Mouse (Mus musculus) forebrain, embryonic 15.5 days (tissue): ENCODE results near the gene Lmbrd1. TPM values are rescaled to one million over a fixed set of nuclear protein-coding genes. Genes with fewer than 3 reads are reported as not detected.
A peak's percentile ranks its signal among the peaks of the same experiment; 100 is the strongest.
"Not testable (repeated sequence)": the region's sequence is repeated elsewhere in the genome, so short reads cannot be mapped to it uniquely, and the experiment has no call there.

Source experiments
- ATAC-seq: fragments of 200-750 bp; cut with Nextera tagmentation; replicated peaks from 2 replicates; pipeline ENCODE4 v1.8.0; 2017; ENCODE audit warnings: mild to moderate bottlenecking, moderate TSS enrichment, moderate library complexity
- H3K27ac ChIP-seq: fragments of 300-500 bp; sonication (generic); replicated peaks from 2 replicates; pipeline ENCODE4 v1.5.1; 2015; ENCODE audit warnings: mild to moderate bottlenecking, inconsistent platforms
- H3K27me3 ChIP-seq: fragments of 300-500 bp; sonication (generic); 2 replicates; pipeline ENCODE4 v1.6.1; 2015; ENCODE audit warnings: inconsistent platforms
- H3K36me3 ChIP-seq: fragments of 300-500 bp; sonication (generic); 2 replicates; pipeline ENCODE4 v1.6.1; 2015; ENCODE audit warnings: mild to moderate bottlenecking, inconsistent platforms
- H3K4me1 ChIP-seq: fragments of 300-500 bp; sonication (generic); 2 replicates; pipeline ENCODE4 v1.6.1; 2015; ENCODE audit warnings: inconsistent platforms
- H3K4me2 ChIP-seq: fragments of 300-500 bp; sonication (generic); replicated peaks from 2 replicates; pipeline ENCODE4 v1.6.1; 2015; ENCODE audit warnings: mild to moderate bottlenecking, inconsistent platforms
- H3K4me3 ChIP-seq: fragments of 300-500 bp; sonication (generic); 2 replicates; pipeline ENCODE4 v1.5.1; 2015; ENCODE audit warnings: mild to moderate bottlenecking, inconsistent platforms
- H3K9ac ChIP-seq: fragments of 300-500 bp; sonication (generic); replicated peaks from 2 replicates; pipeline ENCODE4 v1.6.1; 2015; ENCODE audit warnings: mild to moderate bottlenecking, inconsistent platforms
- H3K9me3 ChIP-seq: fragments of 300-500 bp; sonication (generic); 2 replicates; pipeline ENCODE4 v1.6.1; 2016; ENCODE audit warnings: inconsistent platforms
- WGBS: fragments of 180-500 bp; shearing (Covaris S2); methylation state at CpG from one replicate; pipeline ENCODE4 v1.1.7; 2015; ENCODE audit warnings: mixed read lengths; 5-methylcytosine and 5-hydroxymethylcytosine counted together
- polyA plus RNA-seq: library from polyadenylated mRNA; unstranded; fragments of >200 nt; fragmentation: Nextera tagmentation; extraction: Ambion mirVana; gene quantifications from 2 replicates; pipeline ENCODE4 v1.2.1, GENCODE M21; 2015

The Lmbrd1 gene
- 37.9 and 41.2 TPM in 2 replicates for polyA plus RNA-seq

DNA sequence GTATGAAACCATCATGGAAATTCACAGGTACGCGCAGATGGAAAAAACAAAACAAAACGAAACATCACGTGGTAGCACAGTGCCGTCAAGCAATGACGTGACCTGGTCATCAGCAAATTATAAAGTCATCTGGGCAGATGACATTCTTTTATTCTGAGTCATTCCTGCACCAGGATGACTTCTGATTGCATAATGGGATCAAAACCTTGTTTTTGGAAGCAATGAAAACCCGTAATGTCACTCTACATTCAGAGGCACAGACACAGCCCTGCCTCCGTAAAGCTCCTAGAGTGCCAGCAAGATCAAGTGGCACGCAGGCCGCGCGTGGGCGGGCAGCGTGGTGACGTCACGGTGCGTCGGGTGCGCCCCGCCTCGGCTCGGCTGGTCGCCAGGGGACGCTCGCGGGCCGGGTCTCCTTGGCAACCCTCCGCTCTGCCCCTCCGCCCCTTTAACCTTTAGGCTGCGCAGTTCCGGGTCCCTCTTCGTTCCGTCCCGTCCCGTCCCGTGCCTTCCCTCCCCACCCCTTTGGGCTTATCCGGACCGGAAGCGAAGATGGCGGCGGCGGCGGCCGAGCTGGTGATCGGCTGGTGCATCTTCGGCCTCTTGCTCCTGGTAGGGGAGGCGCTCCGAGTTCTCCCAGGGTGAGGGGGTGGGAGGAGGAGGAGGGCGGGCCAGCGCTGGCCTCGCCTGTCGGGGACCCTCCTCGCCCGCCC lies at the start of gene Lmbrd1:
TSS of gene Lmbrd1 (plus strand) at position 426 of the 713 bp plus-strand sequence.
- peak within 1 kb of the TSS; percentile 77 for H3K27ac ChIP-seq
- peak within 1 kb of the TSS; percentile 84 for H3K9ac ChIP-seq
- no peaks in the 10 kb centered on the region for H3K9me3 ChIP-seq
- H3K4me2 ChIP-seq, result peak within 1 kb of the TSS; percentile 49
- peak; percentile 97 for ATAC-seq
- H3K4me3 ChIP-seq, result peak within 1 kb of the TSS; percentile 85
- H3K36me3 ChIP-seq, result no peaks in the 10 kb centered on the region
- under 1% methylated on average over 54 of the region's 54 CpGs for WGBS
- peaks cover 10% of the 10 kb centered on the region for H3K4me1 ChIP-seq
- H3K27me3 ChIP-seq, result no peaks in the 10 kb centered on the region

DNA sequence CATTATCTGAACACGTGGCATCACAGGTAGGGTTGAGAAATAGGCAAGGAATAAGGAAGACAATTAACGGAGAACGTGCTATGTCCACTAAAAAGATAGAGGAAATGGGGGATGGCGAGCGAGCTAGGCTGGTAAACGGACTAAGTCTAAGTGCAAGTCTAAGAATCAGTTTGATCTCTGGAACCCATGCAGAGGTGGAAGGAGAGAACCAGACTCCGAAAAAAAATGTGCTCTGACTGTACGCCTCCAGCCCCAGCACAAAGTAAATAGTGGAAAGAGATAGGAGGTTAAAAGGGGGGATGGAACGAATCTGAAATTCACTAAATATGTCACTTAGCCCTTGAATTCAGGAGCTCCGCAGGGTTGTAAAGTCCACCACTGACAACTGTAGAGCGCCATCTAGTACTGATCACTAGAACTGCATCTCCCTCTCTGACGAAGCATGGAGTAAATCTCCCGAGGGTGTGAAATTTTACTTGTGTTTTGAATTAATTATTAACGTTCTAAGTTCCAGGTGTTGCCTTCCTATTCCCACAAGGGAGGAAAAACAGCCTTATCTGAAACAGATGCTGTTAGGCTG lies 44.8 kb upstream of the Lmbrd1 start:
- peak; percentile 51; the same call in 1 of the 2 replicates for ATAC-seq
- Histone ChIP-seq H3K27ac (no peak overlapping the region), H3K4me1 (no peaks in the 10 kb centered on the region), H3K36me3 (no peaks in the 10 kb centered on the region), H3K4me2 (no peak overlapping the region), H3K27me3 (no peaks in the 10 kb centered on the region), H3K9me3 (no peaks in the 10 kb centered on the region), H3K4me3 (no peak overlapping the region), H3K9ac (no peak overlapping the region)
- 41% methylated on average over 14 of the region's 14 CpGs for WGBS

DNA sequence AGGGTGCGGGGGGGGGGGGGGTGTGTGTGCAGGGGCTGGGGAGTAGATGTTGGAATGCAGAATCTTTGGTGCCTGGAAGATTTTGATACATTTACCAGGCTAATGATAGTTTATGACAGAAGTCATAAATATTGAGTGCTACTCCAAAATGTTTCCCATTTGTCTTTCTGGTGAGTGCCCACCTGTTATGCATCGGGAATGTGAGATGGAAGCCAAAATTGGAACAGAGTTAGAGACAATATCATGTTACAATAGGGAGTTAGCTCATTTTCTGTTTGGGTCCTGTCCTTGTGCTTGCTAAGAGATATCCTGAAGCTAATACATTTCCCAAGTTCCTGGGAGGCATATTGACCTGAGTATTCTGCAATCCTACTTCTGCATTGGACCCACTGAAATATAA lies 28.3 kb upstream of the Lmbrd1 start:
- 54% methylated on average over 2 of the region's 2 CpGs for WGBS

DNA sequence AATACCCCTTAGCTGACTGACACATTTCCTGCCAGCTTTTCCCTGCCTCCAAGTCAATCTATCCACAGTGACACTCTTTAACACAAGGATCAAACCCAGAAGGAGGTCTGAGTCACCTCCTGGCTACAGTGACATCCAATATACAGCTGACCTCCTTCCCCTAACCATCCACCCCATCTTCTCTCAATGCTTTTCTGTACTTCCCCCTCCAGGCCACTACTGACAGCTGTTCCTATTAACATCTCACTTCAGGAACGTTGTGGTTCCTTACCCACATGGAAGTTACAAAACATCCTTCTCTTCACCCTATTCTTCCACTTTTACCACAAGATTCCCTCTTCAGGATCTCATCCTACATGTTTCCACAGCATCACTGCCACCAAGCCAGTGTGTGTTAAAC lies 18.5 kb upstream of the Lmbrd1 start:
- 73% methylated on average over 1 of the region's 1 CpGs for WGBS

More for the DNA sequence above, 28.3 kb upstream of the Lmbrd1 start:
- no peak overlapping the region for H3K4me2 ChIP-seq
- H3K4me3 ChIP-seq, result no peak overlapping the region
- H3K36me3 ChIP-seq, result no peaks in the 10 kb centered on the region
- H3K4me1 ChIP-seq, result no peaks in the 10 kb centered on the region
- no peaks in the 10 kb centered on the region for H3K27me3 ChIP-seq
- H3K9me3 ChIP-seq, result no peaks in the 10 kb centered on the region
- no peak for ATAC-seq
- no peak overlapping the region for H3K9ac ChIP-seq
- no peak overlapping the region for H3K27ac ChIP-seq

DNA sequence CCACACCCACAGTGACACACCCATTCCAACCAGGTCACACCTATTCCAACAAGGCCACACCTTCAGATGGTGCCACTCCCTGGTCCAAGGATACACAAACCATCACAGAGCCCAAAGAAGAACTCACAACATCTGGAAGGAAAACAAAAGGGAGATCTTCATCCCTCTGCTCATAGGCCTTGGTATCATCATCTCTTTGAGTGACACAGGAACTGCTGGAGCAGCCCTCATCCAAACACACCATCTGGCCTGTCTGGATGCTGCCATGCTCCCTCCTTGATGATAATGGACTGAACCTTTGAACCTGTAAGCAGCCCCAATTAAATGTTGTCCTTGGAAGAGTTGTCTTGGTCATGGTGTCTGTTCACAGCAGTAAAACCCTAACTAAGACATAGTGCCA lies 17.8 kb upstream of the Lmbrd1 start:
- not testable (repeated sequence) for H3K27ac ChIP-seq, H3K9me3 ChIP-seq, H3K9ac ChIP-seq, H3K36me3 ChIP-seq, H3K27me3 ChIP-seq, ATAC-seq, H3K4me2 ChIP-seq, H3K4me3 ChIP-seq, H3K4me1 ChIP-seq

More for the DNA sequence above, 18.5 kb upstream of the Lmbrd1 start:
- Histone ChIP-seq H3K27ac (no peak overlapping the region), H3K4me3 (no peak overlapping the region), H3K4me1 (no peaks in the 10 kb centered on the region), H3K9ac (no peak overlapping the region), H3K36me3 (no peaks in the 10 kb centered on the region), H3K4me2 (no peak overlapping the region), H3K9me3 (no peaks in the 10 kb centered on the region), H3K27me3 (no peaks in the 10 kb centered on the region)
- no peak for ATAC-seq

DNA sequence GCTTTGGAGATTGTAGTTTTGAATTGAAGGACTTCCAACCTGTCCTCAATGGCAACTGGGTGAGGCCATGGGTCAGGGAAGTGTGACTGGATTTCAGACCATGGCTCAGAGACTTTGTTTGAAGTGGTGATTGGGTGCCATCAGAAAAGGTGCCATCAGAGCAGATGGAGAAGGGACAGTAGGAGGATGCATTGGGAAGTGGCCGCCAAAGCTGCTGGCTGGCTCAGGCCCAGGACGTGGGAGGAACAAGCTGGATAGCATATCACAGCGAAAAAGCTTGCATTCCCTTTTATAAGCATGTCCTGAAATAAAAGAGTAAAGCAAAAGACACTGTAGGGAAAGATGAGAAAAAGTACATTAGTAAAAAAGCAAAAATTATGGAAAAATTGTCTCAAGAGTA lies 16.9 kb upstream of the Lmbrd1 start:
- no peak overlapping the region for H3K4me2 ChIP-seq
- no peak overlapping the region for H3K27ac ChIP-seq
- H3K27me3 ChIP-seq, result no peaks in the 10 kb centered on the region
- no peak overlapping the region for H3K4me3 ChIP-seq
- H3K4me1 ChIP-seq, result no peaks in the 10 kb centered on the region
- no peak for ATAC-seq
- WGBS, result 86% methylated on average over 3 of the region's 3 CpGs
- no peaks in the 10 kb centered on the region for H3K9me3 ChIP-seq
- no peak overlapping the region for H3K9ac ChIP-seq
- no peaks in the 10 kb centered on the region for H3K36me3 ChIP-seq

DNA sequence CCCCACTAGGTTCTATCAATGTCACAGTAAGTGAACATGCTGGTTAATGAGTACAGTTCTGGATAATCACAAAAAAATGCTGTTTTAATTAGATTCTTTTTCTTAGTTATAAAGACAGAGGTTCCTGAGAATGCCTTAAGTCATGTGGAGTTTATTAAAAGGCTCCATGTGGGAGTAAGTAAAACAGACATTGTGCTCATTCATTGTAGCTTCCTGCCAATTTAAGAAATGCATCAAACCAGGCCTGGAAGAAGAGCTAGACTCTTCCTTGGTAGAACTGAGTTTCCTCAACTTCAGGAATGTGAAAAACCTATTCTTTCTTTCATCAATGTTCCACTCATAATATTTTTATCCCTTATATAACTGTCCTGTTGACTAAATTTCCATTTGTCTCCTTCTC lies 14.3 kb upstream of the Lmbrd1 start:
- H3K27me3 ChIP-seq, result no peaks in the 10 kb centered on the region

DNA sequence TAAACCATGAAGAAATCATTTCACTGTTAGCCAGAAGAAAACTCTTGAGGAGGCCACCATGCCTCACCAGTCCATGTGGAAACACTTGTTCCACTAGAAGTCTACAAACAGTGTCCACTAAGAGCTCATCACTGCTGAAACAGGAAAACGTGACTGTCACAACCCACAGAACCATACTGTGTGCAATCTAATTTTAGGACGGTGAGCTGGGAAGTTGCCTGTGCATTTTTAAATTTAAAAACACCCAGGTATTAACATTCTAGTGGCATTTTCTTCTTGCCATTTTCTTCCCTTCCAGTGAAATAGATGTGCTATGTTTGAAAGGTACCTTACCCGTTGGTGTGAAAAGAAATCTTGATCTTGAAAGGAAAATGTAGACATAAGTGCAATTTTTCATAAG lies 5.2 kb upstream of the Lmbrd1 start:
- no peak for ATAC-seq
- H3K27me3 ChIP-seq, result no peaks in the 10 kb centered on the region
- H3K27ac ChIP-seq, result no peak overlapping the region
- 86% methylated on average over 3 of the region's 3 CpGs for WGBS
- H3K36me3 ChIP-seq, result no peaks in the 10 kb centered on the region
- no peak overlapping the region for H3K4me2 ChIP-seq
- no peaks in the 10 kb centered on the region for H3K4me1 ChIP-seq
- H3K9me3 ChIP-seq, result no peaks in the 10 kb centered on the region
- H3K9ac ChIP-seq, result no peak overlapping the region
- H3K4me3 ChIP-seq, result no peak overlapping the region

More for the DNA sequence above, 14.3 kb upstream of the Lmbrd1 start:
- ATAC-seq, result no peak
- H3K9me3 ChIP-seq, result no peaks in the 10 kb centered on the region
- H3K9ac ChIP-seq, result no peak overlapping the region
- no peak overlapping the region for H3K4me3 ChIP-seq
- H3K4me2 ChIP-seq, result no peak overlapping the region
- no peaks in the 10 kb centered on the region for H3K36me3 ChIP-seq
- H3K27ac ChIP-seq, result no peak overlapping the region
- no peaks in the 10 kb centered on the region for H3K4me1 ChIP-seq

DNA sequence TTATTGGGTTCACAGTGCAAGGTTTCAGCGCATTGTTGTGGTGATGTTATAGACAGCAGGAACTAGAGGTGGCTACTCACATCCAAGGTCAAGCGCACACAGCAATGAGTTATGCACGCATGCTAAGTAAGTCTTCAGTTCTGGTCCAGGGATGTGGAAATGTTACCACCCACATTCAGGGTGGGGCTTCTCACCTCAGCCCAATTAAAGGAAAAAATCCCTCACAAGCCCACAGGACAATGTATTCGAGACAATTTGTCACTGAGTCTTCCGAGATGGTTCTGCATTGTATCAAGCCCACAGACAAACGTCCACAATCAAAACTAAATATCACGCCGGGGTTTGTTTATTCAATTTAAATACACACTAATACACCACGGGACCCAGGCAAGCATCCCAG lies 724 bp upstream of the Lmbrd1 start:
- H3K4me1 ChIP-seq, result peaks cover 10% of the 10 kb centered on the region
- H3K27me3 ChIP-seq, result no peaks in the 10 kb centered on the region
- 76% methylated on average over 9 of the region's 9 CpGs for WGBS
- ATAC-seq, result peak; percentile 17; the same call in 1 of the 2 replicates
- no peaks in the 10 kb centered on the region for H3K9me3 ChIP-seq
- H3K4me2 ChIP-seq, result peak overlapping the region; percentile 49
- peak overlapping the region; percentile 85 for H3K4me3 ChIP-seq
- no peak overlapping the region for H3K27ac ChIP-seq
- H3K36me3 ChIP-seq, result no peaks in the 10 kb centered on the region
- H3K9ac ChIP-seq, result peak overlapping the region; percentile 84

DNA sequence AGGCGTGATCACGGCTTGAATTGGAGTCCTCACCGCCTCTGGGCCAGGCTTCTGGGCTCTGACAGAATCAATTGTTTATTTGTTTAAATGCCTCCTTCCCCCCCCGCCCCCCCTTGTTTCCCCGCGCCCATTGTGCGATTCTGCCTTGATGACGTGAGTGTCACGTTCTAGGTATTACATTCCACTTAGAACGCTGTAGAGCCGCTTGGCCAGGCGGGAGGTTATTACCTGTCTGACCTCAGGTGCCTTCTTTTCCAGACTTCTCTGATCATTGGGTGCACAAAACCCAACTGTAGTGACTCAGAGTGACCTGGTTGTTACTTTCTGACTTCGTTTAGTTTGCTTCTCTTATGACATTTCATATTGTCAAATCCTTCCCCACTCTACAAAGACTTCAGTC lies 641 bp downstream of the Lmbrd1 start:
- H3K9me3 ChIP-seq, result no peaks in the 10 kb centered on the region
- H3K27ac ChIP-seq, result peak overlapping the region; percentile 77
- WGBS, result 3% methylated on average over 13 of the region's 13 CpGs
- no peak for ATAC-seq
- H3K4me3 ChIP-seq, result peak overlapping the region; percentile 85
- no peaks in the 10 kb centered on the region for H3K36me3 ChIP-seq
- no peaks in the 10 kb centered on the region for H3K27me3 ChIP-seq
- peak overlapping the region; percentile 49 for H3K4me2 ChIP-seq
- H3K9ac ChIP-seq, result peak overlapping the region; percentile 84
- H3K4me1 ChIP-seq, result peaks cover 10% of the 10 kb centered on the region

DNA sequence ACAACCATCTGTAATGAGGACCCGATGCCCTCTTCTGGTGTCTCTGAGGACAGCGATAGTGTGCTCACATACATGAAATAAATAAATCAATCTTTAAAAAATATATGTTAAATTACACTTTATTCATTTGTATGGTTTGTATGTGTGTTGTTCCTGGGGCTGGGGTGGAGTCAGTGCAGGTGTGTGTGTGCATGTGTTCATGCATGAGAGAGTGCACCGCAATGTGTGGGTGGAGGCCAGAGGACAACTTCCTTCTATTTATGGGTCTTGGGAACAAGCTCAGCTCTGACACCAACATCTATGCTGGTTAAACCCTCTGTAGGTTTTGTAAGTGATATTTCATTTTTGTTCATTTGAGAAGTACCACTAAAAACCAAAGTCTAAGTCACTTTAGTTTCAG lies 2.6 kb downstream of the Lmbrd1 start:
- Histone ChIP-seq H3K9ac (no peak overlapping the region), H3K27me3 (no peaks in the 10 kb centered on the region)
- ATAC-seq, result no peak

DNA sequence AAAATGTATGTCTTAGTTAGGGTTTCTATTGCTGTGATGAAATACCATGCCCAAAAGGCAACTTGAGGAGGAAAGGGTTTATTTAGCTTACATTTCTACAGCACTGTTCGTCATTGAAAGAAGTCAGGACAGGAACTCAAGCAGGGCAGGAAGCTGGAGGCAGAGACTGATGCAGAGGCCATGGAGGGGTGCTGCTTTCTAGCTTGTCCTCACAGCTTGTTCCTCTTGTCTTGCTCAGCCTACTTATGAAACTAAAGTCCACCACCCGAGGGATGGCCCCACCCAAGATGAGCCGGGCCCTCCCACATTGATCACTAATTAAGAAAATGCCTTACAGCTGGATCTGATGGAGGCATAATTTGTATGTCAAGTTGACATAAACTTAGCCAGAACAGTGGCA lies 3.5 kb downstream of the Lmbrd1 start:
- Histone ChIP-seq H3K36me3 (no peaks in the 10 kb centered on the region), H3K4me3 (no peak overlapping the region), H3K4me2 (no peak overlapping the region), H3K4me1 (peaks cover 10% of the 10 kb centered on the region), H3K27ac (no peak overlapping the region), H3K9ac (no peak overlapping the region), H3K27me3 (no peaks in the 10 kb centered on the region), H3K9me3 (no peaks in the 10 kb centered on the region)
- 74% methylated on average over 3 of the region's 3 CpGs for whole genome bisulfite sequencing
- ATAC-seq, result no peak

More for the DNA sequence above, 2.6 kb downstream of the Lmbrd1 start:
- Histone ChIP-seq H3K27ac (no peak overlapping the region), H3K4me2 (no peak overlapping the region), H3K36me3 (no peaks in the 10 kb centered on the region), H3K4me3 (no peak overlapping the region), H3K4me1 (peaks cover 10% of the 10 kb centered on the region), H3K9me3 (no peaks in the 10 kb centered on the region)
- WGBS, result 96% methylated on average over 3 of the region's 3 CpGs
